Mouse (Mus musculus) midbrain, embryonic 11.5 days (tissue): ENCODE measurements at regions not wholly inside any gene's neighbourhood (a gene's known extent, or its start where the extent isn't known, plus 50 kb on each side); places are given as distances from the start of the nearest gene placed in this dataset.

Experiments used
- ATAC-seq: fragments of 200-750 bp; cut with Nextera tagmentation; 2 replicates; pipeline ENCODE4 v1.8.0; 2017; ENCODE audit warnings: moderate TSS enrichment, moderate library complexity; ENCODE audit not compliant: low FRiP score
- DNase-seq: peaks from one replicate; pipeline ENCODE4 v3.0.0; 2015; ENCODE audit warnings: low spot score; ENCODE audit errors: missing footprints
- H3K27ac ChIP-seq: fragments of 300-500 bp; sonication (generic); 2 replicates; pipeline ENCODE4 v1.5.1; 2014; ENCODE audit warnings: low read depth, low read length
- H3K27me3 ChIP-seq: fragments of 300-500 bp; sonication (generic); 2 replicates; pipeline ENCODE4 v1.6.1; 2014; ENCODE audit warnings: mild to moderate bottlenecking, low read length, moderate library complexity, mixed read lengths; ENCODE audit not compliant: control insufficient read depth, insufficient read depth
- H3K36me3 ChIP-seq: fragments of 300-500 bp; sonication (generic); 2 replicates; pipeline ENCODE4 v1.6.1; 2014; ENCODE audit warnings: mild to moderate bottlenecking, low read length, moderate library complexity, mixed read lengths; ENCODE audit not compliant: control insufficient read depth, insufficient read depth
- H3K4me1 ChIP-seq: fragments of 300-500 bp; sonication (generic); 2 replicates; pipeline ENCODE4 v1.6.1; 2014; ENCODE audit warnings: low read length; ENCODE audit not compliant: control insufficient read depth, insufficient read depth
- H3K4me2 ChIP-seq: fragments of 300-500 bp; sonication (generic); 2 replicates; pipeline ENCODE4 v1.6.1; 2014; ENCODE audit warnings: mild to moderate bottlenecking, moderate library complexity
- H3K4me3 ChIP-seq: fragments of 300-500 bp; sonication (generic); 2 replicates; pipeline ENCODE4 v1.5.1; 2014; ENCODE audit warnings: low read depth, low read length
- H3K9ac ChIP-seq: fragments of 300-500 bp; sonication (generic); 2 replicates; pipeline ENCODE4 v1.6.1; 2014; ENCODE audit warnings: low read length
- H3K9me3 ChIP-seq: fragments of 300-500 bp; sonication (generic); 2 replicates; pipeline ENCODE4 v1.6.1; 2016; ENCODE audit warnings: low read length; ENCODE audit not compliant: control insufficient read depth
- WGBS: fragments of 180-500 bp; shearing (Covaris S2); extraction: QIAGEN DNeasy Blood & Tissue Kit; methylation state at CpG from one replicate; pipeline ENCODE4 v1.1.7; 2014; 5-methylcytosine and 5-hydroxymethylcytosine counted together

- WGBS, result 83% methylated on average over 2 of the region's 2 CpGs
- DNase-seq (peak; percentile 51), ATAC-seq (no peak)
- Histone ChIP-seq H3K9ac (no peak overlapping the region), H3K36me3 (no peaks in the 10 kb centered on the region), H3K4me2 (no peak overlapping the region), H3K27ac (no peak overlapping the region), H3K9me3 (no peaks in the 10 kb centered on the region), H3K4me3 (no peak overlapping the region), H3K27me3 (no peaks in the 10 kb centered on the region), H3K4me1 (no peaks in the 10 kb centered on the region)
Measured at GRCm38 (mm10) chr1:81618880-81619279, 542.1 kb downstream of the Nyap2 start.

GRCm38 (mm10) chr1:81624141-81624540, 547.4 kb downstream of the Nyap2 start:
- Histone ChIP-seq H3K4me1 (no peaks in the 10 kb centered on the region), H3K27ac (no peak overlapping the region), H3K9me3 (no peaks in the 10 kb centered on the region), H3K9ac (no peak overlapping the region), H3K27me3 (no peaks in the 10 kb centered on the region), H3K4me3 (no peak overlapping the region), H3K4me2 (no peak overlapping the region), H3K36me3 (no peaks in the 10 kb centered on the region)
- 82% methylated on average over 4 of the region's 4 CpGs for WGBS
- DNase-seq (no peak), ATAC-seq (no peak)

GRCm38 (mm10) chr1:81632704-81633103, 556.0 kb downstream of the Nyap2 start:
- WGBS, result 88% methylated on average over 1 of the region's 1 CpGs
- DNase-seq (no peak), ATAC-seq (no peak)

GRCm38 (mm10) chr1:81637357-81637756, 560.6 kb downstream of the Nyap2 start:
- Histone ChIP-seq H3K4me2 (no peak overlapping the region), H3K9ac (no peak overlapping the region), H3K9me3 (no peaks in the 10 kb centered on the region), H3K36me3 (no peaks in the 10 kb centered on the region), H3K4me3 (no peak overlapping the region), H3K27me3 (no peaks in the 10 kb centered on the region), H3K27ac (no peak overlapping the region), H3K4me1 (no peaks in the 10 kb centered on the region)
- 80% methylated on average over 5 of the region's 5 CpGs for WGBS
- no peak for ATAC-seq
- DNase-seq, result peak; percentile 62

More at GRCm38 (mm10) chr1:81632704-81633103, 556.0 kb downstream of the Nyap2 start:
- Histone ChIP-seq H3K4me1 (no peaks in the 10 kb centered on the region), H3K27ac (no peak overlapping the region), H3K36me3 (no peaks in the 10 kb centered on the region), H3K4me3 (no peak overlapping the region), H3K9me3 (no peaks in the 10 kb centered on the region), H3K27me3 (no peaks in the 10 kb centered on the region), H3K9ac (no peak overlapping the region), H3K4me2 (no peak overlapping the region)

GRCm38 (mm10) chr1:81652990-81653717, 576.4 kb downstream of the Nyap2 start:
- Histone ChIP-seq H3K9me3 (no peaks in the 10 kb centered on the region), H3K9ac (no peak overlapping the region), H3K27me3 (no peaks in the 10 kb centered on the region), H3K4me2 (no peak overlapping the region), H3K36me3 (no peaks in the 10 kb centered on the region), H3K4me1 (no peaks in the 10 kb centered on the region), H3K4me3 (no peak overlapping the region), H3K27ac (no peak overlapping the region)
- no peak for ATAC-seq
- no peak for DNase-seq
- WGBS, result 86% methylated on average over 9 of the region's 9 CpGs

GRCm38 (mm10) chr1:81661245-81661644, 571.7 kb upstream of the Gm9747 start:
- Histone ChIP-seq H3K4me3 (no peak overlapping the region), H3K27ac (no peak overlapping the region), H3K4me1 (no peaks in the 10 kb centered on the region), H3K9ac (no peak overlapping the region), H3K36me3 (no peaks in the 10 kb centered on the region), H3K9me3 (no peaks in the 10 kb centered on the region), H3K4me2 (no peak overlapping the region), H3K27me3 (no peaks in the 10 kb centered on the region)
- WGBS, result 78% methylated on average over 4 of the region's 4 CpGs
- ATAC-seq (no peak), DNase-seq (no peak)

- Histone ChIP-seq H3K4me2 (no peak overlapping the region), H3K27me3 (no peaks in the 10 kb centered on the region), H3K36me3 (no peaks in the 10 kb centered on the region), H3K9ac (no peak overlapping the region), H3K4me1 (no peaks in the 10 kb centered on the region), H3K9me3 (no peaks in the 10 kb centered on the region), H3K4me3 (no peak overlapping the region), H3K27ac (no peak overlapping the region)
- 77% methylated on average over 2 of the region's 2 CpGs for WGBS
- ATAC-seq, result no peak
- DNase-seq, result no peak
Measured at GRCm38 (mm10) chr1:81671142-81671541, 561.8 kb upstream of the Gm9747 start.

- no peak overlapping the region for H3K9ac ChIP-seq
- ATAC-seq (no peak), DNase-seq (peak; percentile 39)
- H3K27ac ChIP-seq, result no peak overlapping the region
- no peaks in the 10 kb centered on the region for H3K9me3 ChIP-seq
- H3K4me1 ChIP-seq, result no peaks in the 10 kb centered on the region
- no peaks in the 10 kb centered on the region for H3K27me3 ChIP-seq
- WGBS, result 83% methylated on average over 3 of the region's 3 CpGs
- H3K4me3 ChIP-seq, result no peak overlapping the region
- no peaks in the 10 kb centered on the region for H3K36me3 ChIP-seq
- no peak overlapping the region for H3K4me2 ChIP-seq
Measured at GRCm38 (mm10) chr1:81671725-81672124, 561.2 kb upstream of the Gm9747 start.

GRCm38 (mm10) chr1:81675576-81676342, 557.2 kb upstream of the Gm9747 start:
- WGBS, result 81% methylated on average over 5 of the region's 5 CpGs
- Histone ChIP-seq H3K27ac (no peak overlapping the region), H3K4me2 (no peak overlapping the region), H3K27me3 (no peaks in the 10 kb centered on the region), H3K4me3 (no peak overlapping the region), H3K9ac (no peak overlapping the region), H3K4me1 (no peaks in the 10 kb centered on the region), H3K9me3 (no peaks in the 10 kb centered on the region; the same call in 1 of the 2 replicates), H3K36me3 (no peaks in the 10 kb centered on the region)
- no peak for ATAC-seq
- no peak for DNase-seq
